Mouse (Mus musculus): ENCODE data around the gene Senp2. TPM values are rescaled to one million over a fixed set of nuclear protein-coding genes. Genes with fewer than 3 reads are reported as not detected.

Senp2 gene
- total RNA-seq, 4 experiments from 2014 or later, result 76.1 to 92.0 (median 84.2) TPM

GRCm38 (mm10) chr16:22095751-22096150 lies 86.5 kb downstream of the Senp2 start:
- no peak for DNase-seq (ENCODE audit: low spot score in 2 of 2)

- DNase-seq (ENCODE audit: low spot score in 2 of 2), result no peak
These were observed 88.4 kb downstream of the Senp2 start for GRCm38 (mm10) chr16:22097659-22098058.

Other genes with a start within 250 kb of the Senp2 start
- gene Ehhadh, start 221.7 kb upstream of the Senp2 start, total RNA-seq (2022), result 1 to 10 TPM; 1.7 to 2.5 (median 2.2) TPM
- 10 to 100 TPM; 11.4 to 17.8 (median 15.0) TPM for gene Map3k13, start 215.1 kb upstream of the Senp2 start, total RNA-seq (2022)
- 10 to 100 TPM; 14.7 to 16.4 (median 15.4) TPM for gene Tmem41a, start 61.9 kb upstream of the Senp2 start, total RNA-seq (2022)
- gene Liph, start 13.8 kb upstream of the Senp2 start, total RNA-seq (2022), result under 1 TPM; 0.14 to 0.43 (median 0.18) TPM
- gene Igf2bp2, start 153.8 kb downstream of the Senp2 start, total RNA-seq (2022), result under 1 TPM in 3 of 4 experiments, not detected in 1; 0.06 to 0.40 (median 0.39) TPM